Mouse (Mus musculus): Measurements from ENCODE around the gene Ltc4s. TPM values are rescaled to one million over a fixed set of nuclear protein-coding genes. Genes with fewer than 3 reads are reported as not detected.
A peak's percentile ranks its signal among the peaks of the same experiment; 100 is the strongest.

The Ltc4s gene
- total RNA-seq, 2 experiments from 2014 or later, result 3.1 to 4.1 TPM

DNA sequence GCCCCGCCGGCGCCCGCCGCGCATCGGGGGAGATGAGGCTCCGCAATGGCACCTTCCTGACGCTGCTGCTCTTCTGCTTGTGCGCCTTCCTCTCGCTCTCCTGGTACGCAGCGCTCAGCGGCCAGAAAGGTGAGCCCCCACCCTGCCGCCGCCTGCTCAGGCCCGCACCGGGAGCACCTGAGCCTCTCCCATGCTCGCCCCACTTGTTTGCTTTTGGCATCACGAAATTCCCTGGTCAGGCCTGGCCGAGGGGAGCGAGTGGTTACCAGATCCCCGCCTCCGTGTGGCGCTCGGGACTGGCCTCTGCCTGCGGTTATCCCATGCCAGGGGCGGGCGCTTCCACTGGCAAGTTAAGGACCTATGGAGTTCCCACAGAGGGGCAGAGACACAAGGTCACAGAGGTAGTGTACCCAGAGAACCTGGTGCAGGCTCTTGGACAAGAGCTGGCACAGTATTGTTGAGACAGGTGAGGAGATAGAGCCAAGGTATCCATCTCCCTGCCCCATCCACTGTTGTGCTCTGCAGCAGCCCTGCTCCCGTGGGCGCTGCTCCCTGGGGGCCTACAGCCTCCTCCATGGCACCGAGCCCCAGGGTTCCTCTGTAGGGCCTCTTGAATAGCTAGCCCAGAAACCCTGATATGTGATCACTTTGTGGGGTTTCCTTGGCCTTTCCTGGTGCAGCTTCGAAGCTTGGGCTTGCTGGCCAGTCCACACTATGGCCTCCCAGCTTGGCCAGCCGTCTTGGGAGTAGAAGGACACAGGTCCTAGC lies 12.6 kb downstream of the Ltc4s start:
- DNase-seq, result peak; percentile 62
- intact Hi-C loops (cut with DNase I), result no loop called here

DNA sequence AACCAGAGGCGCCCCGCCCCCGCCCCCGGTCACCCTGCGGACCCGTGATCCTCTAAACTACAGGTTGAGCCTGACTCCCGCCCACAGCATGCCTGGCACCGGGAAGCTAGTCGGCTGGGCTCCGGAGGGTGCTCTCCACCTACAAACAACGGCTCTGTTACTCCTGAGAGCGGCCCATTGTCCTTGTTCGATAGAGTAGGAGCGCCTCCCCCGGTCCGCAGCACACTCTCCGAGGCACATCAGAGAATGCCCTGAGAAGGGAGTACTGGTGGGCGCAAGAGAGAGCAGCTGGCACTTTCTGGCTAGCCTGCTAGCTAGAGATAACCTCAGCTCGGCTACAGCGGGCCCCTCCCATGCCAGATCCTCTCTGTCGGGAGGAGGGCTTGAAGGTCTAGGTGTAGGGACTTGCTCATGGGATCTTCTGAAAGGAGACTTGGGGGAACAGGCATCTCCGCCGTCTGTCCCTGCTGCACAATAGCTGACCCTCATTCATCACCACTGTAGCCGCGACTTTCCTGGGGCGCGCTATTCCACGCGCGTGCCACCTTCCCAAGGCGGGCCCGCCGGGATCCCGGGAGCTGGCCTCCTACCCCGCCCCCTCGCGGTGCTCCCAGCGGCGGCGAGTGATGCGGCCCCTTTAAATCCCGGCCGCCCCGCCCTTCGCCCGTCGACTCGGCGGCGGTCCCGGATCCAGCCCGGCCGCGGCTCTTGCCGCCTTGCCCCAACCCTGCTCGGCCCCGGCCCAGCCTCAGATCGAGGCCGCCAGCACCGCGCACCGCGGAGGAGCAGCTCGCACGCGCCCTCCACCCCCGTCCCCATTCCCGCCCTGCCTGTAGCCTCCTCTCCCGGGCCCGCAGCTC lies 13.5 kb downstream of the Ltc4s start:
- intact Hi-C loops (cut with DNase I), result no loop called here
- peak; percentile 85 for DNase-seq

DNA sequence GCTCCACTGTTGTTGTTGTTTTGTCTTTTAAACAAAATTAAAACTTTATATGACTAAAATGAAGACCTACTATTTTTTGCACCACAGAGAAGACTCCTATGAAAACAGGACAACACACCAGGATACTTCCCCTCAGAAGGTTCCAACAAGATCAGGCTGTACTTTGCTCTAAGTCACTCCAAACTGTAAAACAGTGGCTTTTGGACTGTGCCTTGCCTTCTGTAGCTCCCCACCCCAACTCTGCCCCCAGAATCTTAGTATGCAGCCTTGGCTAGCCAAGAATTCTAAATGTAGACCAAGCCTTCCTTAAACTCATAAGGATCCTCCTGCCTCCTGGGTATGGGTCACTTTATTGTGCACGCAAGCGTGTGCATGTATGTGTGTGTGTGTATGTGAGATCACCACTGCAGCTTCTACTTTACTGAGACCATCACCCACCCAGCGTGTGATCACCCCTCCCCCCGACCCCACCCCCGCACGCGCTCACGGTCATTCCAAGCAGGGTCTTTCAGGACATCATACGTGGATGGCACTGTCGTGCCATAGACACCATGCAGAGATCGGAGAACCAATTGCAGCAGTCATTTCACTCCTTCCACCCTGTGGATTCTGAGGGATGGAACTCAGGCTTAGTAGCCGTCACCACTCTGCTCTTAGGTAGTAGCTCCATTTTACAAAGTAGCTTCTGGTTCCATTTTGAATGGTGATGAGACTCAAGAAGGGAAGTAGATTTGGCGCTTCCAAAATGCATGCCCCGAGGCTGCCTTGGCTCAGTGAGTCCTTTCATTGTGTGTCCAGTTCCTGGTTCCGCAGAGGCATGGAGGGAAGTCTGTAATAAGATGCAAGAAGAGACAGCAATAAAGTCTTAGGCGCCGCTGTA lies 14.4 kb downstream of the Ltc4s start:
- intact Hi-C loops (cut with DNase I), result no loop called here
- DNase-seq, result no peak

DNA sequence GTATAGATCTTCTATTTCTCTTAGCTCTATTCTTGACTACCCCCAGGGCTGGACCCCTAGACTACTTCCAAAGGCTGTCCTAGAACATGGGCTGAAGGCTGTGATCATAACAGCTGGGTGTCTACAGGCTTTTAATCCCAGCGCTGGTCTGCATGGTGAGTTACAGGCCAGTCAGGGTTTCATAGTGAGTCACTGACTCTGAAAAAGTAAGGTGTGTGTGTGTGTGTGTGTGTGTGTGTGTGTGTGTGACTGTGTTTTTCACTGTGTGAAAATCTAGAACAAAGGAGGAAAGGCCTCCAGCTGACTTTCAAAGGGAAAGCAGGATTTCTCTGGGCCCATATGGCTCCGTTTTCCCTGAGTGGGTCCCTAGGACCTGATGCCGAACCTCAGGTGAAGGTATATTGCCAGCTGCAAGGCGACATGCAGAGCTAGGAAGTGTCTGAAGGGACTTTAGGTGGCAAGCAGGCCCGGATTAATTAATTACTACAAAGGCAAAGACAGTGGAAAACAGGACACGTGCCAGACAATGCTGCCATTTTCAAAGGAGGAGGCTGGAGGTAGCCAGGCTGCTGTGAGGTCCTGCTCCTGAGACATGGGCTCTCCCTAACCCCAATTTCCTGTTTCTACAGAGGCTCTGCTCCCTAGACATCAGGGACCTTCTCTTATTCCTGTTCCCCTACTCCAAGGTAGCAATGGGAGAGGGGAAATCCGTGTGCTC lies 15.7 kb downstream of the Ltc4s start:
- no peak for DNase-seq
- intact Hi-C loops (cut with DNase I), result no loop called here

DNA sequence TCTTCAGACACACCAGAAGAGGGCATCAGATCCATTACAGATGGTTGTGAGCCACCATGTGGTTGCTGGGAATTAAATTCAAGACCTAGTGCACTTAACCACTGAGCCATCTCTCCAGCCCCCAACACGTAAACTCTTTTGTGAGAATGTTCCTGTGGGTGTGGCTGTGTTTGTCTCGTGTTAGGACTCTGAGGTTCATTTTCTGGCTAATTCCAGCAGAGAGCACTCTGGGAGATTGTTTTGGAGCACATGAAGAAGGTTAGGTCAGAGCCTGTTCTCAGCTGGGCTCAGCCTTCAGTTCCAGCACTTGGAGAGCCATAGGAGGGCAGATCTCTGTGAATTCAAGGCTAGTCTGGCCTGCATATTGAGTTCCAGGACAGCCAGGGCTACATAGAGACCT lies 18.6 kb downstream of the Ltc4s start:
- intact Hi-C loops (cut with DNase I), result no loop called here

DNA sequence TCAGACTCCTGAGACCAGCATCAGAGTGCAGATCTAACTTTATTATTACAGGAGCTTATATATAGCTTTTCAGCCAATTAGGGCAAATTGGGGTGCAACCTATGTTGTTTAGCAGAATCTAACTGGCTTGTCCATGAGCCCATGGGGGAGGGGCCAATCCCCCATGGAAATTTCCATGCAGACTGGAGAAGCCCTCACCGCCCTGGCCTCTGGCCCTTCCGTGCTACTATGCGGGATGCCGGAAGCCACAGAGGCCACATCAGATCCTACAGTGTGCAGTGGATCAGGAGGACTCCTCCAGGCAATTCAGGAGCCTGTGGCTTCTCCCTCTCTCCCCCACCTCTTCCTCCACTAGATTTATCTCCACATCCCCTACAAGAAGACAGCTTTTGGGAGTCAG lies 20.6 kb downstream of the Ltc4s start:
- intact Hi-C loops (cut with DNase I), result no loop called here
- DNase-seq, result no peak

More for the DNA sequence above, 18.6 kb downstream of the Ltc4s start:
- no peak for DNase-seq

DNA sequence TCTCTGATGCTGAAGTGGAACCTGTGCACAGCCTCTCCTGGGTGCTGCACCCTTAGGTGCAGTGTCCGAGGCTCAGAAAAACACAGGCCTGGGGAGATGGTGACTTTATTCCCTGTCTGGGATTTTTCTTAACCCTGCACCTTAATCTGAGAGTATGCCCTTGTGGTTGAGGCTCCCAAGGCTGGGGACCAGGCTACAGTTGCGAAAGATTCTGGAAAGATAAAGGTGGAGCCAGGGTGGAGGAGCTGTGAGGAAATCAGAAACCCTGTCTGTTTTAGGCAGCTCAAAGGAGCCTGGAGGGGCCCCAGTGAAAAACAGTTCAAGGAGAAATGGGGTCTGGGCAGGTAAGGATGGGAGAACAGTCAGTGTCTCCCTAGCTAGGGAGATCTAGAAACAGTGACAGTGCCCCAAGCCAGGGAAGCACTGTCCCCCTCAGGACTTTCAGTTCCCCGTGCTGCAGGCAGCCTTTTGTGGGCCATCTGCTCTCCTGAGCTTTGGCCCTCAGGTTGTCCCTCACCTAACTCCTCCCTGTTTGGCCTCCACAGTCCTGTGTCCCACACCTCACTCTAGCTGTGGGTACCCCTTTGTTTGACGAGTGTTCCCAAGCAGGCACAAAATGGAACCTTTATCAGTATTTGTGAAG lies 21.6 kb downstream of the Ltc4s start:
- intact Hi-C loops (cut with DNase I), result no loop called here
- DNase-seq, result no peak

DNA sequence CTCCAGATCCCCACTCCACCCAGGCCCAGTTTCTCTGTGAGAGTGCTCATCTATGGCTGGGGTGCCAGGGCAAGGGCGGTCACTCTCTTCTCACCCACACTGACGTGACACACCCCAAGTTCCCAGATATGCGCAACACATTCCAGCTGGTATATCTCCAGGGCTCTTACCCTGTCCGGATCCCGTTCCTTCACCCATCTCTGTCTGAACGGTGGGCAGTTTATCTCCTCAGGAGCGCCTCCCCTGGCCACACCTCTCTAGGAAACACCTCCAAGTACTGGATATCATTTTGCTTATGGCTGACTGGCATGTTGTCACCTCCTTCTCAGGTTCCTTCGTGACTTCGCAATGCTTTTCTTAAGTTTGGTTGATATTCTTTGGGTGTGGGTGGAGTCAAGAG lies 22.8 kb downstream of the Ltc4s start:
- intact Hi-C loops (cut with DNase I), result no loop called here
- no peak for DNase-seq

DNA sequence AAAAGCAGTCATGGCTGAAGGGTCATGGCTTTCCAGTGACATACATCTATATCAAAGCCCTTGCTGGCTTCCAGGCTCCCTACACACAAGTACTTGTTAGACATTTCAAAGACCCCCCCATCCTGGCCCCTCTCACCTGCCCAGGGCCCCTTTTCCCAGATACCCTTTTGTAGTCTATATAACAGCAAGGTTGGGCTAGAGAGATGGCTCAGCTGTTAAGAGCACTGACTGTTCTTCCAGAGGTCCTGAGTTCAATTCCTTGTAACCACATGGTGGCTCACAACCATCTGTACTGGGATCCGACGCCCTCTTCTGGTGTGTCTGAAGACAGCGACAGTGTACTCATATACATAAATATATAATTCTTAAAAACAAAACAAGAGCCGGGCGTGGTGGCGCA lies 23.8 kb downstream of the Ltc4s start:
- intact Hi-C loops (cut with DNase I), result no loop called here
- DNase-seq, result no peak

DNA sequence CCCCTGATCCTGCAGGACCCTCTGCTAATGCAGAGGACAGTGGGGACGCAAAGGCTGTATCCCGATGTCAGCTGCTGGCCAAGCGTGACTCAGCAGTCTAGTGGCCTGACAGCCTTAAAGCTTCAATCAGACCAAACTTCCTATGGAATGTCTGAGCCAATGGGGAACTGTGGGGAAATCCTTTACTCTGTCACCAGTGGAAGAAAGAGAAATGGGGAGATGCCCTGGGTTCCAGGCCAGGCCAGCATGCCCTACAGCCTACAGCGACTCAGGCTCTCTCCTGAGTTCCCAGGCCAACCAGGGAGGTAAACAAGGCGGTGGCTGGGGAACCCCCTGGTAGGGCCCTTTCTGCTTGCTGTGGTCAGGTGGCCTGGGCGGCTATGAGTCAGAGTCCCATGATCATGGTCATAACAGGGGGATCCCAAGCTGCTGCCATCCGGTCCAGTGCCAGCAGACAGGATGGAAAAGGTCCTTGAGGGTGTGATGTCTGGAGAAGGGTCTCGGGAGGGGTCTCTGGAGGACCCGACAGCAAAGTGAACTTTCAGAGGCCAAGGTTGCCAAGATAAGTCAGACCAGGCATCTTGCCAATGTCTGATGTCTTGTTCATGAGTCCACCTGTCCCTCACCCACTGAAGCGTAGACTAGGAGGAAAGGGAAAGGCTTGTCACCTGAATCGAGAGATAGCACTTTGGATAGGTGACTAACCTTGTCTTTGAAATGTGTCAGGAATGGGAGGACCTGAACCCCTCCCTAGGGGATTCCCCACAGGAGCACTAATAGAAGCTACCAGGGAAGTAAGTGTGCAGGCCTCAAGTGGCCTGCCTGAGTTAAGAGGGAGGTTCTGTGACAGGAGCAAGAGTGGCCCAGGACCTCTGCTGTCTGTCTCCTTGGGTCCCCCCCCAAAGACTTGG lies 25.3 kb downstream of the Ltc4s start:
- no peak for DNase-seq
- intact Hi-C loops (cut with DNase I), result no loop called here

DNA sequence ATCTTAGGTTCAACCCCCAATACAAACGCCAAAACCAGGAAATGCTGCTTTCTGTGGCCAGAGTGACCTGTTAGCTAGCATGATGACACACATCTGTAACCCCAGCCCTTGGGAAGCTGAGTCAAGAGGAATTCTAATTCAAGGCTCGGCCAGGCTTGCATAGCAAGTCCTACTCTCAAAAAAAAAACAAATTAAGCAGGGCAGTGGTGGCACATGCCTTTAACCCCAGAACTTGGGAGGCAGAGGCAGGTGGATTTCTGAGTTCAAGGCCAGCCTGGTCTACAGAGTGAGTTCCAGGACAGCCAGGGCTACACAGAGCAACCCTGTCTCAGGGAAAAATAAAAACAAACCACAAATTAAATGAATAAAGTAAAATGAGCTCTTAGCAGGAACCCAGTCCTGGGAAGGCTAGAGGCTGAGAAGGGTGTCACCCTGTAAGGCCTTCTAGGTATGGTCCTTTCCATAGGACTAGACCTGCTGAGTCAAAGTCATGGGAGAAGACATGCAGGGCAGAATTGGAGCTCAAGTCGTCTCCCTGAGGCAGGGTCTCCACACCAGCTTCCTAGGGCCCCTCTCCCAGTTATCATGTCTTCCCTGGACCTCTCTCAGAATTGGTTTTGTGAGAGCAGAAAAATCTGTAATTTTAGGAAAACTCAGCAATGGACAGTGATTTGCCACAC lies 26.2 kb downstream of the Ltc4s start:
- intact Hi-C loops (cut with DNase I), result no loop called here
- DNase-seq, result no peak

DNA sequence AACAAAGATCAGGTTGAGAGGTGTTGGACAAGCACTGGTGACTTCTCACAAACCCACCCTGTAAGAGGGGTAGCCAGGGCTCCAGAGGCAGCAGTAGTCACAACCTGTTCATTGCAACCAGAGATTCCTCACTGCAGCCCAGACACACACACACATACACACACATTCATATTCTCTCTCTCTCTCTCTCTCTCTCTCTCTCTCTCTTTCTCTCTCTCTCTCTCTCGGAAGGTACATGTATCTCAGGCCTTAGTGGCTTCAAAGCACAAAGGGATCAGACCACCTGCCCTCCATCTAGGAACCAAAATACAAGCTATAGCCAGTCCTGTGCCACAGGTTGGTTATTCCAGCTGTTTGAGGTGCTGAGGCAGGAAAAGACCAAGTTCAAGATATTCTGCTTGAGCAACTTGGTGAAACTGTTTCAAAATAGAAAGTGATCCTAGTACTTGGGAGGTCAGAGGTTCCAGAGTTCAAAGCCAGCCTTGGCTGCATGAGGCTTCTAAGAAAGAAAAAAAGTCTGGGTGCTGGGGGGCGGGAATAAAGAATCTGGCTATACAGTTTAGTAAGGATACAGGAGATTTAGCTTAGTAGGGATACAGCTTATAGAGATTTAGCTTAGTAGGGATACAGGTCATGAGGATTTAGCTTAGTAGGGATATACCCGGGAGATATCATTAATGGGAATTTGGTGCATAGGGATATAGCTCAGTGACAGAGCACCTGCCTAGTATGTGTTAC lies 26.9 kb downstream of the Ltc4s start:
- intact Hi-C loops (cut with DNase I), result no loop called here
- DNase-seq, result no peak

DNA sequence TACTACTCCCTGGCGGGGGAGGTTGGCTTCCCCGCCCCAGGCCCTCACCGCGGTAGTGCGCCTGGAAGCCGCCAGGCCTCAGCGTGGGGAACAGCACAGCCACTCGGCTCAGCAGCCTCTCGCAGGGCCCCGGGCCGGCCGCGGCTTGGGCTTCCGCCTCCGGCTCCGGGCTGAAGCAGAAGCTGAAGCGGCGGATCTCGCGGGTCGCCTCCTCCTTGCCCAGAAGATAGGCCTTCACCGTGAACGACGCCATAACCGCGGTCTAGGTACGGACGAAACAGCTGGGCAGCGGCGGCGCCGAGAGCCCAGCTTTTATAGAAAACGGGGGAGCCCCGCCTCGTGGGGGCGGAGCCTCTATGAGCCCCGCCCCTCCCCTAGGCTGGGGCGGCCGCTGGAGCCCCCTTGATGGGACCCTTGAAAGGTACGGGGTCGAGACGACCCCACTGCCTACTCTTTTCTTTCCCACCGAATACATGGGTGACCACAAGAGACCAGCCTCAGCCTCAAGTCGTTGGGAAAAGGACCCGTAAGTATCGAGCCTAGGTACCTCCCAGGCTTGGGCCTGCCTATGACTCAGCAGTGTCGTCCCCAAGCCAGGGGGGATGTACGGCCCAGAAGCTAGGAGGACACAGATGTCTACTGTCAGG lies 27.8 kb downstream of the Ltc4s start, which contains the start of the genes Sqstm1 and Mgat4b:
Sqstm1 (minus strand) TSS at position 323 of the 647 bp plus-strand sequence.
Mgat4b (plus strand) TSS at position 386 of the 647 bp plus-strand sequence.
- peak; percentile 69 for DNase-seq
- intact Hi-C loops (cut with DNase I), result no loop called here

DNA sequence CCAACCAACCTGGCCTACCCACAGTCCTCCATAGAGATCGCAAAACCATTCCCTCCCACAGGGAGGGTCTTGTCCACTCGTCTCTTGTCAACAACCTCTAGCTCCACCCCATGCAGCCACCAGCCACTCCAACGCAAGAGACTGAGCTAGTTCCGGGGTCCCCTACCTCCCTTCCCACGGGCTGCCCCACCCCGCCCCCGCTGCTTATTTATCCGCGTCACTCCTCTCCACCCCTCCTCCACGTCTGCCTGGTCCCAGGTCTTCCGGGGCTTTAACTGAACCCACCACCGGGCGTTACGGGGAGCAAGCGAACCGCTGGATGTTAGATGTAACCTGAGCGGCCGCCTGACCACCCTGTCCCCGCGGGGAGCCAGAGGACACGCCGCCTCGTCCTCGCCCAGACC lies 28.3 kb downstream of the Ltc4s start:
- DNase-seq, result peak; percentile 97
- intact Hi-C loops (cut with DNase I), result no loop called here

DNA sequence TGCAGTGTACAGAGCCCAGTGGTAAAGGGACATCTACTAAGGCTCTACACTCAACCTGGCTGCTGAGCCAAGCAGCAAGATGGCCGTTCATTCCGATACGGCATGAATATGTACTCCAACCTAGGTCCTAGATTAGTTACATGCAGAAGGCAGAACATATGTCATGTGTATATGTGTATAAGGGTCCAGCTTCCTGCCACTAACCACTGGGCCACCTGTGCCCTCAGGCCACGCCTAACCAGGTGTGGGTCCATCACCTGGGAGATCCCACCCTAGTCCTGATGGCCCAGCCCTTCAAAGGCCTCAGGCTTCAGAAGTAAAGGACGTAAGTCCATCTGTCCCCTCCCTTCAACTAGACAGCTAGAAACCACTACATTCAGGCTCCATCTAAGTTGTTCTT lies 30.4 kb downstream of the Ltc4s start:
- intact Hi-C loops (cut with DNase I), result no loop called here
- no peak for DNase-seq

DNA sequence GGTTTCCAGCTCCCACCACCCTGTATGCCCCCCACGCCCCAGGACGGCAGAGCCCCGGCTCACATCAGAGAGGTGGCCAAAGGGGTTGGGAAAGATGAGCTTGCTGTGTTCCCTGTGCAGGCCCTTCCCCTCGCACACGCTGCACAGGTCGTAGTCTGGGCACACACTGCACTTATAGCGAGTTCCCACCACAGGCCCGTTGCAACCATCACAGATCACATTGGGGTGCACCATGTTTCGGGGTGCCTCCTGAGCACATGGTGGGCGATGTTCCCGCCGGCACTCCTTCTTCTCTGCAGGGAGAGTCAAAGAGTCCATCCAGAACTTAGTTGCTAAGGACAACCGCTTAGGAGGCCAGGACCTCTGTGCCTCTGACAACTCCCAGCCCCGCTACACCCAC lies 31.1 kb downstream of the Ltc4s start:
- DNase-seq, result no peak
- intact Hi-C loops (cut with DNase I), result no loop called here

DNA sequence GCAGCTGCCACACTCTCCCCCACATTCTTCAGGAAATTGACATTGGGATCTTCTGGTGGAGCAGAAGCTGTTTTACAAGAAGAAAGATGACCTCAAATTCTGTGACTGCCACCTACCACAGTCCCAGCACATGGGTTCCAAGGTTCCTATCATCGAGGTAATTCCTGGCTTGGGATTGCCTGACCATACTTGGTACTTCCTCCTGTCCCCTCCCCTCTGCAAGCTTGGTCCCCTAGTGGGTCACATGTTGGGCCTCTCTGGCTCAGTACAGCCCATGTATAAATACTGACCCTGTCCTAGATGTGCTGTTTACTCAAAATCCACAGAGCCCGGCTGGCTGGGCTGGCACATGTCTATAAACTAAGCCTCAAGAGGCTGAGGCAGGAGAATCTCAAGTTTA lies 32.4 kb downstream of the Ltc4s start:
- intact Hi-C loops (cut with DNase I), result no loop called here
- no peak for DNase-seq

Data from left cerebral cortex, postnatal 4 days (tissue).